Mouse (Mus musculus) brain, embryonic 18.5 days (tissue): ENCODE data around the gene Hao1.

Source experiments
- DNase-seq: peaks from one replicate; pipeline ENCODE4 v3.0.0-alpha.2; 2012; ENCODE audit warnings: low read depth, low spot score

Gene Hao1

DNA sequence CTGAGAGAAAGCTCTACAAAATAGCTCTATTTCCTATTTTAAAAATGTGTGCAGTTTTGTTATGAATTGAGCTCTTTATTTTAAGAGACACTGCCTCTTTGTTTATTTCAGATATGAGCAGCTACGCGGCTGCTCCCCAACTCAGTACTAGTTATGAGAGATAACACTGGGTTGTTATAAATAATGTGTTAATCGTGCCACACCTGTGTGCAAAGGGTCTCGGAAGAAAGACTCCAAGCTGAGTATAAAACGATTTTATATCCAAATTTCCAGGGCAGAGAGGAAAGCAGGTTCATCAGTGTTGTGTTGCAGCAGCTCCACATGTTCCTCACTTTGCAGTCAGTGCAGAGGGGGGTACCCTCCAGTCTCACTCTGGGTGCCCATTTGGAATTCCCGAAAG is 91.8 kb downstream of the Hao1 start:
- no peak for DNase-seq

GRCm38 (mm10) chr2:134460831-134461230 is 93.3 kb downstream of the Hao1 start:
- no peak for DNase-seq

GRCm38 (mm10) chr2:134456065-134456505 is 98.1 kb downstream of the Hao1 start:
- no peak for DNase-seq

- no peak for DNase-seq
Observed at GRCm38 (mm10) chr2:134452748-134453147, 101.4 kb downstream of the Hao1 start.

- no peak for DNase-seq
Observed at GRCm38 (mm10) chr2:134450976-134451375, 103.2 kb downstream of the Hao1 start.
